Mouse (Mus musculus) brain, embryonic 14.5 days (tissue): ENCODE measurements around the gene Syne1. TPM values are rescaled to one million over a fixed set of nuclear protein-coding genes. Genes with fewer than 3 reads are reported as not detected.

ENCODE experiments used
- DNase-seq: peaks from one replicate; pipeline ENCODE4 v3.0.0-alpha.2; 2011; ENCODE audit warnings: low read depth
- CTCF ChIP-seq: fragments of 200-500 bp; IDR thresholded peaks from 2 replicates; pipeline ENCODE4 v1.5.1; 2012; ENCODE audit warnings: inconsistent platforms, mild to moderate bottlenecking, moderate library complexity, borderline replicate concordance; ENCODE audit not compliant: insufficient read depth, insufficient read length; ENCODE audit errors: extremely low read depth
- POLR2A ChIP-seq: fragments of 200-500 bp; IDR thresholded peaks from 2 replicates; pipeline ENCODE4 v1.6.1; 2012; ENCODE audit warnings: mild to moderate bottlenecking, inconsistent platforms, borderline replicate concordance; ENCODE audit not compliant: poor library complexity, insufficient read depth, insufficient read length, severe bottlenecking; ENCODE audit errors: extremely low read depth
- polyA plus RNA-seq: library from polyadenylated mRNA; depleted of rRNA; stranded (reverse); fragments of >200 nt; gene quantifications from 2 replicates; pipeline ENCODE4 v1.2.3, GENCODE M21; 2012

The Syne1 gene
- polyA plus RNA-seq, 1 experiment = 20.4 TPM

GRCm38 (mm10) chr10:5044481-5044880 lies 506.8 kb downstream of the Syne1 start:
- no peak for TF ChIP-seq CTCF
- no peak for TF ChIP-seq POLR2A
- no peak for DNase-seq

- DNase-seq = no peak
- no peak for TF ChIP-seq CTCF
Observed at GRCm38 (mm10) chr10:5041254-5041653, 510.0 kb downstream of the Syne1 start.

GRCm38 (mm10) chr10:5032192-5033048 lies 518.9 kb downstream of the Syne1 start:
- TF ChIP-seq CTCF = no peak
- TF ChIP-seq POLR2A = no peak
- peak; percentile 65 for DNase-seq

- DNase-seq = no peak
- TF ChIP-seq POLR2A (no peak), CTCF (no peak)
Observed at GRCm38 (mm10) chr10:5029883-5030282, 521.4 kb downstream of the Syne1 start.

- TF ChIP-seq CTCF (no peak), POLR2A (no peak)
- DNase-seq = no peak
Observed at GRCm38 (mm10) chr10:5029161-5029560, 522.1 kb downstream of the Syne1 start.

GRCm38 (mm10) chr10:5028301-5028700 lies 523.0 kb downstream of the Syne1 start:
- DNase-seq = no peak
- TF ChIP-seq CTCF (no peak), POLR2A (no peak)

- TF ChIP-seq POLR2A (no peak), CTCF (no peak)
- DNase-seq = no peak
Observed at GRCm38 (mm10) chr10:5027208-5027607, 524.1 kb downstream of the Syne1 start.

GRCm38 (mm10) chr10:5025906-5026305 lies 525.4 kb downstream of the Syne1 start:
- no peak for DNase-seq
- TF ChIP-seq CTCF (no peak), POLR2A (no peak)

GRCm38 (mm10) chr10:5017148-5017547 lies 534.1 kb downstream of the Syne1 start:
- no peak for DNase-seq
- no peak for TF ChIP-seq POLR2A
- TF ChIP-seq CTCF = no peak

GRCm38 (mm10) chr10:5014976-5015375 lies 536.3 kb downstream of the Syne1 start:
- TF ChIP-seq CTCF = no peak
- no peak for TF ChIP-seq POLR2A
- DNase-seq = no peak

GRCm38 (mm10) chr10:5012004-5012403 lies 539.3 kb downstream of the Syne1 start:
- TF ChIP-seq POLR2A (no peak), CTCF (no peak)
- no peak for DNase-seq

GRCm38 (mm10) chr10:5008795-5009366 lies 542.4 kb downstream of the Syne1 start:
- TF ChIP-seq POLR2A = no peak
- DNase-seq = peak; percentile 7
